In the genomic region with DNA sequence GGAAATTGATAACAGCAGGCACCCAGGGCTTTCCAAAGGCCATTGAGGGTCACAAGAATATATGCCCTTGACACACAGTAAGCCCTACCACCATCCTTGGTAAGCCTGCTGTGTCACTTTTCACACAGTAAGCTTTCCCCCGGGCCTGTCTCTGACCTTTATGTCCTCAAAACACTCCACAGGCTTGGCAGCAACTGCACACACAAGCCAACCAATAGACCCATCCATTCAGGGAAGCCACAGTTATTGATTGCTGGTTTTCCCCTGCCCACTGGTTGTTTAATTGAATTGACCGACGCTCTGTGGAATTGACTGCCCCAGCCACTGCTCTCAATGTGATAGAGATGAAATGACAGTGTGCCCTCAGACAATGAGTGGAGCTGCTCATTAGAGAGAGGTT, we compare ENCODE assay signal across 24 mouse cellular contexts. TPM values are rescaled to one million over a fixed set of nuclear protein-coding genes. Genes with fewer than 3 reads are reported as not detected.
"Had no signal": no experiment of that assay in that cellular context is flagged by ENCODE, and none has a peak within 500 bp of the region (broad histone marks: within the 10 kb centered on the region; RNA-seq: fewer than 3 reads in every experiment).

No protein-coding gene starts in this region.

- H3K36me3 ChIP-seq: liver, embryonic 15.5 days; midbrain, embryonic 10.5 days; midbrain, embryonic 12.5 days; neural tube, embryonic 13.5 days; neural tube, embryonic 15.5 days had no signal

- H3K4me3 ChIP-seq: liver, embryonic 15.5 days; midbrain, embryonic 10.5 days; midbrain, embryonic 12.5 days; myocyte; neural tube, embryonic 13.5 days; neural tube, embryonic 15.5 days had no signal

- ATAC-seq: midbrain, embryonic 16.5 days had no signal

- DNase-seq: lung, adult 18-20 months; lung, embryonic 14.5 days; lung, postnatal 10 days; lung, postnatal 4 days; midbrain, embryonic 14.5 days; right cerebral cortex, adult 18-20 months; right cerebral cortex, postnatal 25 days; right cerebral cortex, postnatal 4 days; spleen, adult 18-20 months; thymus, adult 2 months; thymus, postnatal 25 days; thymus, postnatal 4 days had no signal

- H3K9ac ChIP-seq: liver, embryonic 15.5 days; lung, embryonic 14.5 days; midbrain, embryonic 12.5 days; neural tube, embryonic 13.5 days; neural tube, embryonic 15.5 days had no signal

- H3K4me1 ChIP-seq: liver, embryonic 15.5 days; midbrain, embryonic 10.5 days; midbrain, embryonic 12.5 days; neural tube, embryonic 13.5 days; neural tube, embryonic 15.5 days had no signal

- H3K27me3 ChIP-seq: liver, embryonic 15.5 days; midbrain, embryonic 12.5 days; neural tube, embryonic 13.5 days; neural tube, embryonic 15.5 days had no signal

- H3K9me3 ChIP-seq: liver, embryonic 15.5 days; midbrain, embryonic 10.5 days; midbrain, embryonic 12.5 days; neural tube, embryonic 13.5 days; neural tube, embryonic 15.5 days had no signal

- H3K27ac ChIP-seq: liver, embryonic 15.5 days; midbrain, embryonic 10.5 days; midbrain, embryonic 12.5 days; neural tube, embryonic 13.5 days; neural tube, embryonic 15.5 days had no signal

- H3K4me2 ChIP-seq: liver, embryonic 15.5 days; lung, embryonic 14.5 days; midbrain, embryonic 12.5 days; neural tube, embryonic 13.5 days; neural tube, embryonic 15.5 days had no signal

RNA-seq across cellular contexts. Expression of gene Fam124a, which starts 49.3 kb away (rescaled TPM):
- total RNA-seq: megakaryocyte, adult 5-6 weeks; megakaryocyte-erythroid progenitor cell, adult 5-6 weeks had no signal

RNA-seq across cellular contexts. Expression of gene Gucy1b2, which starts 50.2 kb away (rescaled TPM):
- total RNA-seq: megakaryocyte, adult 5-6 weeks; megakaryocyte-erythroid progenitor cell, adult 5-6 weeks had no signal
- polyA plus RNA-seq: liver, embryonic 15.5 days; myocyte; small intestine, adult 2 months; stomach, embryonic 14.5 days; urinary bladder, adult 2 months had no signal
